Mouse (Mus musculus): Measurements from ENCODE around the gene Olfr1413. TPM values are rescaled to one million over a fixed set of nuclear protein-coding genes. Genes with fewer than 3 reads are reported as not detected.

Olfr1413 gene
- polyA plus RNA-seq, 1 experiment from 2014 or later, result not detected

Other genes with a start within 250 kb of the Olfr1413 start
- 262 and 271 TPM in 2 replicates for gene Ndufa10, start 97.5 kb upstream of the Olfr1413 start, polyA plus RNA-seq (2014; fragmentation: Nextera tagmentation; extraction: Ambion mirVana)
- gene Olfr1416, start 86.2 kb upstream of the Olfr1413 start, polyA plus RNA-seq (2014; fragmentation: Nextera tagmentation; extraction: Ambion mirVana), result not detected in 2 replicates
- not detected in 2 replicates for gene Olfr1415, start 75.2 kb upstream of the Olfr1413 start, polyA plus RNA-seq (2014; fragmentation: Nextera tagmentation; extraction: Ambion mirVana)
- not detected in 2 replicates for gene Olfr1414, start 52.7 kb upstream of the Olfr1413 start, polyA plus RNA-seq (2014; fragmentation: Nextera tagmentation; extraction: Ambion mirVana)
- not detected in 2 replicates for gene Olfr1412, start 14.5 kb downstream of the Olfr1413 start, polyA plus RNA-seq (2014; fragmentation: Nextera tagmentation; extraction: Ambion mirVana)
- not detected in 2 replicates for gene Olfr1411, start 23.1 kb downstream of the Olfr1413 start, polyA plus RNA-seq (2014; fragmentation: Nextera tagmentation; extraction: Ambion mirVana)
- gene Olfr1410, start 34.5 kb downstream of the Olfr1413 start, polyA plus RNA-seq (2014; fragmentation: Nextera tagmentation; extraction: Ambion mirVana), result not detected in 2 replicates
- gene Olfr12, start 46.5 kb downstream of the Olfr1413 start, polyA plus RNA-seq (2014; fragmentation: Nextera tagmentation; extraction: Ambion mirVana), result 0.15 TPM in 1 of 2 replicates, not detected in the other
- 346 and 366 TPM in 2 replicates for gene Cops9, start 70.7 kb downstream of the Olfr1413 start, polyA plus RNA-seq (2014; fragmentation: Nextera tagmentation; extraction: Ambion mirVana)
- gene Otos, start 77.5 kb downstream of the Olfr1413 start, polyA plus RNA-seq (2014; fragmentation: Nextera tagmentation; extraction: Ambion mirVana), result not detected in 2 replicates